Mouse (Mus musculus) hematopoietic stem cell, adult 5-6 weeks (primary cell): ENCODE measurements around the gene Fbxo17. TPM values are rescaled to one million over a fixed set of nuclear protein-coding genes. Genes with fewer than 3 reads are reported as not detected.
A peak's percentile ranks its signal among the peaks of the same experiment; 100 is the strongest.
"Not testable (repeated sequence)": the region's sequence is repeated elsewhere in the genome, so short reads cannot be mapped to it uniquely, and the experiment has no call there.

Source experiments
- ATAC-seq, 2 experiments: fragments of 125-278 bp in 1 of 2; replicated peaks in 1 of 2; 2 replicates each; pipeline ENCODE4 v1.8.0; 2016 to 2017; ENCODE audit warnings: inconsistent platforms in 2 of 2, mild to moderate bottlenecking in 2 of 2, moderate number of reproducible peaks in 2 of 2, low read depth in 1 of 2, moderate TSS enrichment in 1 of 2; ENCODE audit not compliant: low FRiP score in 2 of 2, poor library complexity in 2 of 2, severe bottlenecking in 2 of 2, insufficient read depth in 1 of 2, low TSS enrichment in 1 of 2
- total RNA-seq: library from RNA; stranded (forward); fragments of 172-1452, 232-1000 nt; gene quantifications from 2 replicates; pipeline ENCODE4 v1.2.3, GENCODE M21; 2017

The Fbxo17 gene
- 1.1 and 2.1 TPM in 2 replicates for total RNA-seq

- ATAC-seq: peak; percentile 74 to 83
Observed at GRCm38 (mm10) chr7:28716590-28717281, at the start of gene Fbxo17. Gene Fbxo17, plus strand, starts transcription at chr7:28716804.

- peak; percentile 46 to 68; a peak in 2 of 4 replicates for ATAC-seq
Observed at GRCm38 (mm10) chr7:28671172-28671571, 45.4 kb upstream of the Fbxo17 start.

- no peak for ATAC-seq
Observed at GRCm38 (mm10) chr7:28672276-28672675, 44.3 kb upstream of the Fbxo17 start.

- ATAC-seq: not testable (repeated sequence)
Observed at GRCm38 (mm10) chr7:28672786-28673185, 43.8 kb upstream of the Fbxo17 start.

- ATAC-seq: peak in 1 of 2 experiments; percentile 32; a peak in 1 of 4 replicates
Observed at GRCm38 (mm10) chr7:28674994-28675393, 41.6 kb upstream of the Fbxo17 start.

- no peak for ATAC-seq
Observed at GRCm38 (mm10) chr7:28675746-28676145, 40.9 kb upstream of the Fbxo17 start.

GRCm38 (mm10) chr7:28676811-28677541 lies 39.6 kb upstream of the Fbxo17 start:
- no peak for ATAC-seq

GRCm38 (mm10) chr7:28677624-28678023 lies 39.0 kb upstream of the Fbxo17 start:
- no peak for ATAC-seq

GRCm38 (mm10) chr7:28691075-28691474 lies 25.5 kb upstream of the Fbxo17 start:
- no peak for ATAC-seq

- no peak for ATAC-seq
Observed at GRCm38 (mm10) chr7:28692545-28693320, 23.9 kb upstream of the Fbxo17 start, which contains the start of gene Fbxo27. Gene Fbxo27, plus strand, starts transcription at chr7:28692849.

- ATAC-seq: peak; percentile 76 to 90
Observed at GRCm38 (mm10) chr7:28693321-28693966, 23.2 kb upstream of the Fbxo17 start.

GRCm38 (mm10) chr7:28694423-28694822 lies 22.2 kb upstream of the Fbxo17 start:
- no peak for ATAC-seq

- peak in 1 of 2 experiments; percentile 43; a peak in 1 of 4 replicates for ATAC-seq
Observed at GRCm38 (mm10) chr7:28694966-28695511, 21.6 kb upstream of the Fbxo17 start.

GRCm38 (mm10) chr7:28697277-28697676 lies 19.3 kb upstream of the Fbxo17 start:
- no peak for ATAC-seq

- ATAC-seq: no peak
Observed at GRCm38 (mm10) chr7:28700269-28700668, 16.3 kb upstream of the Fbxo17 start.

GRCm38 (mm10) chr7:28701306-28701705 lies 15.3 kb upstream of the Fbxo17 start:
- ATAC-seq: not testable (repeated sequence)

- peak; percentile 27 to 75; a peak in 2 of 4 replicates for ATAC-seq
Observed at GRCm38 (mm10) chr7:28702601-28703143, 13.9 kb upstream of the Fbxo17 start.
